Comparison of ENCODE assay signal across 13 mouse cellular contexts in the genomic region with DNA sequence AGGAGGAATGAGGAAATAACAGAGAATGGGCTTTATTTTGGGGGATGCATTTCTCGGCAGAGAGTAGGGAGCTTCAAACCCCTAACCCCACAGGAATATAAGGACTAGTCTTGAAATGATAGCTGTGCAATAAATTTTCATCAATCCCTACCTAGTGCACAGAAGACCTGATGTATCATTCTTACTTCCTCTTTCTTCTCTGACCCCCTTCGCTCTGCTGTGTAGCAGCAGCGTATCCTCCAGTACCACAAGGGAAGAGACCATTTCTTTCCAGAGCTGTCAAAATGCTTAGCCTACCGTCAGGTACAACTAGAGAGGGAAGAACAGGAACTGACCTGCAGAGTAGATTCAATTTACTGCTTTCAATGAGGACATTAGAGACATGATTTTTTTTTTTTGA.
"Had no signal": no experiment of that assay in that cellular context is flagged by ENCODE, and none has a peak within 500 bp of the region (broad histone marks: within the 10 kb centered on the region; RNA-seq: fewer than 3 reads in every experiment).

No protein-coding gene starts in this region.

- ATAC-seq: liver, postnatal 0 days; midbrain, embryonic 15.5 days had no signal

- H3K27me3 ChIP-seq: limb, embryonic 12.5 days; liver, embryonic 13.5 days; lung, embryonic 15.5 days; midbrain, embryonic 15.5 days; stomach, embryonic 15.5 days had no signal

- DNase-seq: kidney, adult 11 months; kidney, adult 9 months; kidney, postnatal 36 days; liver; liver, embryonic 13.5 days; liver, postnatal 0 days; lung, postnatal 14 days; thymus, adult 2 months had no signal

- H3K36me3 ChIP-seq: limb, embryonic 12.5 days; liver, embryonic 13.5 days; lung, embryonic 15.5 days; midbrain, embryonic 10.5 days; midbrain, embryonic 15.5 days; stomach, embryonic 15.5 days had no signal
